Mouse (Mus musculus) thymus, adult 2 months (tissue): Measurements from ENCODE around the gene Arhgap24. TPM values are rescaled to one million over a fixed set of nuclear protein-coding genes. Genes with fewer than 3 reads are reported as not detected.
"Not testable (repeated sequence)": the region's sequence is repeated elsewhere in the genome, so short reads cannot be mapped to it uniquely, and the experiment has no call there.

Source experiments
- DNase-seq: peaks from one replicate; pipeline ENCODE4 v3.0.0; 2021
- H3K27ac ChIP-seq: fragments of 200-500 bp; 2 replicates; pipeline ENCODE4 v1.5.1; 2012; ENCODE audit warnings: low read length, control low read depth; ENCODE audit not compliant: control insufficient read depth, insufficient read depth
- H3K27me3 ChIP-seq: fragments of 200-500 bp; 2 replicates; pipeline ENCODE4 v1.6.1; 2012; ENCODE audit warnings: mild to moderate bottlenecking, low read length, moderate library complexity, mixed read lengths; ENCODE audit not compliant: control insufficient read depth, insufficient read depth
- H3K36me3 ChIP-seq: fragments of 200-500 bp; 2 replicates; pipeline ENCODE4 v1.6.1; 2012; ENCODE audit warnings: mild to moderate bottlenecking, low read length, moderate library complexity; ENCODE audit not compliant: control insufficient read depth, insufficient read depth
- H3K4me1 ChIP-seq: fragments of 200-500 bp; replicated peaks from 2 replicates; pipeline ENCODE4 v1.6.1; 2012; ENCODE audit warnings: low read length; ENCODE audit not compliant: control insufficient read depth, insufficient read depth
- H3K4me3 ChIP-seq: fragments of 200-500 bp; 2 replicates; pipeline ENCODE4 v1.5.1; 2012; ENCODE audit warnings: mild to moderate bottlenecking, low read length, control low read depth, moderate library complexity; ENCODE audit not compliant: control insufficient read depth, insufficient read depth
- CTCF ChIP-seq: fragments of 200-500 bp; IDR thresholded peaks from 2 replicates; pipeline ENCODE4 v1.5.1; 2012; ENCODE audit warnings: mild to moderate bottlenecking, control low read depth, low read length, moderate library complexity, borderline replicate concordance; ENCODE audit not compliant: control insufficient read depth, poor library complexity, insufficient read depth; ENCODE audit errors: extremely low read depth
- POLR2A ChIP-seq: fragments of 200-500 bp; IDR thresholded peaks from 2 replicates; pipeline ENCODE4 v1.6.1; 2012; ENCODE audit warnings: mild to moderate bottlenecking, low read length, control low read depth, moderate library complexity; ENCODE audit not compliant: control insufficient read depth, poor library complexity, insufficient read depth; ENCODE audit errors: extremely low read depth
- WGBS: fragments of 180-500 bp; shearing (Covaris S2); methylation state at CpG from one replicate; pipeline ENCODE4 v1.1.7; 2018; 5-methylcytosine and 5-hydroxymethylcytosine counted together
- polyA plus RNA-seq: library from polyadenylated mRNA; depleted of rRNA; stranded (reverse); fragments of >200 nt; gene quantifications from 2 replicates; pipeline ENCODE4 v1.2.3, GENCODE M21; 2012

Arhgap24 gene
- polyA plus RNA-seq, 1 experiment = 4.5 TPM

DNA sequence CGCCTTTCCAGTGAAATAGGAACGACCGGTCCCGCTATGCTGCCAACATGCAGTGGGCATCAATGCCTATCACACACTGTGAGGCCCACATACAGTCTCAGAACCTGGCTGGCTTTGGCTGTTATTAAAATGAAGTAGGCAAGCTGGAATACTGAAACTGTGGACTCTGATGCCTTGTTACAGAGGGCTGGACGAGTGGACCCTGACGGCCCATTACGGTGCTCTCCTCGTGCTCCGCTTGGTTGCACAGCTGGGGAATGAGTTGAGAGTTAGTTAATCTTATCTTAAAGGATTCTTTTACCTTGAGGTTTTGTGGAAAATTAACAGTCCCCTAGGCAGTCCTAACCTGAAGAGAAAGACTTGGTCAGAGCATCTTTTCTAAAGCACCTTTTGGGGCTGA is 422.3 kb downstream of the Arhgap24 start:
- no peak overlapping the region for H3K4me3 ChIP-seq
- H3K27ac ChIP-seq = no peak overlapping the region
- H3K4me1 ChIP-seq = no peaks in the 10 kb centered on the region
- no peaks in the 10 kb centered on the region for H3K36me3 ChIP-seq
- no peak for DNase-seq
- TF ChIP-seq POLR2A = no peak
- no peak for TF ChIP-seq CTCF
- 96% methylated on average over 9 of the region's 9 CpGs for WGBS
- no peaks in the 10 kb centered on the region for H3K27me3 ChIP-seq

- Histone ChIP-seq H3K36me3 (no peaks in the 10 kb centered on the region), H3K27ac (no peak overlapping the region), H3K4me1 (no peaks in the 10 kb centered on the region), H3K27me3 (no peaks in the 10 kb centered on the region), H3K4me3 (no peak overlapping the region)
- DNase-seq = no peak
- TF ChIP-seq POLR2A = no peak
- TF ChIP-seq CTCF = no peak
- 80% methylated on average over 12 of the region's 12 CpGs for WGBS
These were observed 422.9 kb downstream of the Arhgap24 start for GRCm38 (mm10) chr5:102904066-102904465.

DNA sequence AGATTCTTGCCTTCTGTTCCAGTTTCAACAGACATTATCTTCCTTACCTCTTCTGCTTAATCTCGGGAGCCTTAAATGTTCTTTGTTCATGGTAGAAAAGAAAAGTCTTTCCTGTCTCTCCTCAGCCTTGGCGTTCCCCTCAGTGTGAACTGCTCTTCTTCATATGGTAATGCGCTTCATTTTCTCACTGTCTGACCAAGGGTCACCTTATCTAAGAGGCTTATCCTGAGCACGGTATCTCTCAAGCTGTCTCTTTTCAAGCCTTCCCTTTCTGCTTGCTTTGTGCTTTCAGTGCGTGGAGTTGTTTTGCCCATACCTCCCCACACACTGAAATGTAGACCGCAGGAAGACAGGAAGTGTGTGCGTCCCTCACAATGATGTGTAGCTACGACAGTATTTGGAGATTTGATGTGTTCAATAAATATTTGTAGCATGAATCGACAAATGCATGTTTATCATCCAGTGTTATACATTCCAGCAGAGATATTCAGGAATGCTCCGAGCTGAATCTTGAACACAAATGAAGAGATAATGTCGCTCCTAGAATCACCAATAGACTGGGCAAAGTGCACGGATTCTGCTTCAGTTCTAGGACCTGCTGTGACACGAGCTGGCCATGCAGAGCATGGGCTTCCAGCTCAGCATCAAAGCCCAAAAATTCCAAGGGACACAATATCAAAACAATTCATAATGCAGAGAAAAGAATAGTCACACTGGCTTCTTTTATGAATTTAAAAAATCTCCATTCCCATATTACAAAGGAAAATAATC is 424.4 kb downstream of the Arhgap24 start:
- TF ChIP-seq CTCF (no peak), POLR2A (no peak)
- 71% methylated on average over 13 of the region's 13 CpGs for WGBS
- Histone ChIP-seq H3K4me3 (no peak overlapping the region), H3K27me3 (no peaks in the 10 kb centered on the region), H3K4me1 (no peaks in the 10 kb centered on the region), H3K27ac (no peak overlapping the region), H3K36me3 (no peaks in the 10 kb centered on the region)
- no peak for DNase-seq

GRCm38 (mm10) chr5:102920199-102920598 is 439.0 kb downstream of the Arhgap24 start:
- H3K27ac ChIP-seq = no peak overlapping the region
- DNase-seq = no peak
- no peak overlapping the region for H3K4me3 ChIP-seq
- WGBS = 95% methylated on average over 2 of the region's 2 CpGs
- TF ChIP-seq CTCF = no peak
- TF ChIP-seq POLR2A = no peak
- H3K4me1 ChIP-seq = no peaks in the 10 kb centered on the region
- no peaks in the 10 kb centered on the region for H3K27me3 ChIP-seq
- no peaks in the 10 kb centered on the region for H3K36me3 ChIP-seq

GRCm38 (mm10) chr5:102926786-102927185 is 445.6 kb downstream of the Arhgap24 start:
- 88% methylated on average over 5 of the region's 5 CpGs for WGBS
- Histone ChIP-seq H3K4me3 (no peak overlapping the region), H3K27ac (no peak overlapping the region), H3K27me3 (no peaks in the 10 kb centered on the region), H3K36me3 (no peaks in the 10 kb centered on the region), H3K4me1 (no peaks in the 10 kb centered on the region)
- no peak for DNase-seq
- no peak for TF ChIP-seq POLR2A
- no peak for TF ChIP-seq CTCF

- no peak for DNase-seq
- TF ChIP-seq CTCF (no peak), POLR2A (no peak)
These were observed 449.0 kb downstream of the Arhgap24 start for GRCm38 (mm10) chr5:102930161-102930560.

DNA sequence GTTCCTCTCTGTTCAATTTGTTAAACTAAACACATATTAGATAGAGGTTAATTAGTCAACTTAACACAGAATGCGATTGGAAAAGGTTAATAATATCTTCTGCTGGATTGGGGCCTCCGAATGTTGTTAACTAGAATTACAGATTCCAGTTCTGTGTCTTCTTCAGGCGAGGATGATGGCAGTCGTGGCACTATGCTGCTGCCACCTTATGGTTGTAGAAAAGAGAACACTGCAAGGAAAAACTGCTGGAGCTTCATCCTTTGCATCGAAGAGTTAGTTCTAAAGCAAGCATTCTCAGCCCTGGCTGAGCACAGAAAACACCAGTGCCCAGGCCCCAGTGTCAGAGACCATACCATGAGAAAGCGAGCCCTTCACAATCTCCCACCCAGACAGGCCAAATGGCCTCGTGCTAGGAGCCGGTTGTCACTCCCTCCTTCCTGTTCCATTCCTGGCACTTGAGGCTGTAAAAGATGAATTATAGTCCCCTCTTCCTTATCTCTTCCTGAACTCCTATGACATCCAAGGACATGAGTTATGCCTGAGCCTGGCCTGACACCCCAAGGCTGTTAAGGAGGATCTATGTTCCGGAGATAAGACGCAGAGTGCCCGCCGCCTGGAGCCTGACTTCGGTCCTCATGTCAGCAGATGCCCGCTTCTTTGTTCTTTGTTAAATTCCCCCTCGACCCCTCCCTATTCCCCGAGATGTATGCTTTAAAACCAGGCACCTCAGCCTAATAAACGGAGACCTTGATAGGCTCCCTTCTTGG is 462.9 kb downstream of the Arhgap24 start:
- not testable (repeated sequence) for H3K36me3 ChIP-seq, H3K27me3 ChIP-seq, H3K27ac ChIP-seq, H3K4me3 ChIP-seq, DNase-seq, H3K4me1 ChIP-seq
- 85% methylated on average over 17 of the region's 17 CpGs for WGBS

More at GRCm38 (mm10) chr5:102930161-102930560, 449.0 kb downstream of the Arhgap24 start:
- no peak overlapping the region for H3K4me3 ChIP-seq
- H3K27ac ChIP-seq = no peak overlapping the region
- WGBS = 61% methylated on average over 6 of the region's 6 CpGs
- H3K27me3 ChIP-seq = no peaks in the 10 kb centered on the region
- no peaks in the 10 kb centered on the region for H3K36me3 ChIP-seq
- H3K4me1 ChIP-seq = no peaks in the 10 kb centered on the region
